Mouse (Mus musculus): ENCODE data around the gene Akt3. TPM values are rescaled to one million over a fixed set of nuclear protein-coding genes. Genes with fewer than 3 reads are reported as not detected.

The Akt3 gene
- polyA plus RNA-seq, 2 experiments, result 7.2 to 14.5 TPM

GRCm38 (mm10) chr1:177002951-177003350, 255.1 kb downstream of the Akt3 start:
- no peak overlapping the region for H3K9ac ChIP-seq (ENCODE audit: low read depth, low read length, severe bottlenecking)
- no peaks in the 10 kb centered on the region for H3K27me3 ChIP-seq (ENCODE audit: control insufficient read depth, insufficient read depth, low read length)
- H3K27ac ChIP-seq (replicated peaks; ENCODE audit: low read depth, low read length), result no peak overlapping the region
- DNase-seq (ENCODE audit: low spot score), result no peak
- no peak for TF ChIP-seq POLR2A (IDR thresholded peaks at IDR 0.05; ENCODE audit: borderline replicate concordance, extremely low read depth, insufficient read depth, insufficient read length)
- ATAC-seq (ENCODE audit: low FRiP score, low read depth), result no peak
- H3K36me3 ChIP-seq (ENCODE audit: control insufficient read depth, insufficient read depth, low read length), result no peaks in the 10 kb centered on the region; the same call in 1 of the 2 replicates
- no peak overlapping the region for H3K4me3 ChIP-seq (replicated peaks; ENCODE audit: low read length)
- no peaks in the 10 kb centered on the region for H3K9me3 ChIP-seq (ENCODE audit: control insufficient read depth, low read length)
- no peak overlapping the region for H3K4me2 ChIP-seq (replicated peaks; ENCODE audit: low read depth, low read length, severe bottlenecking)
- WGBS, result 52% methylated on average over 6 of the region's 6 CpGs
- H3K4me1 ChIP-seq (ENCODE audit: control insufficient read depth, insufficient read depth, low read length), result peaks cover 5% of the 10 kb centered on the region

- WGBS, result 18% methylated on average over 6 of the region's 6 CpGs
- no peak overlapping the region for H3K27ac ChIP-seq (replicated peaks; ENCODE audit: low read depth, low read length)
- H3K9me3 ChIP-seq (ENCODE audit: control insufficient read depth, low read length), result no peaks in the 10 kb centered on the region
- peaks cover 19% of the 10 kb centered on the region for H3K4me1 ChIP-seq (ENCODE audit: control insufficient read depth, insufficient read depth, low read length)
- TF ChIP-seq POLR2A (IDR thresholded peaks at IDR 0.05; ENCODE audit: borderline replicate concordance, extremely low read depth, insufficient read depth, insufficient read length), result no peak
- peak; percentile 39; the same call in 1 of the 2 replicates for ATAC-seq (ENCODE audit: low FRiP score, low read depth)
- H3K36me3 ChIP-seq (ENCODE audit: control insufficient read depth, insufficient read depth, low read length), result no peaks in the 10 kb centered on the region
- no peak overlapping the region for H3K9ac ChIP-seq (ENCODE audit: low read depth, low read length, severe bottlenecking)
- H3K4me2 ChIP-seq (replicated peaks; ENCODE audit: low read depth, low read length, severe bottlenecking), result no peak overlapping the region
- no peaks in the 10 kb centered on the region for H3K27me3 ChIP-seq (ENCODE audit: control insufficient read depth, insufficient read depth, low read length)
- H3K4me3 ChIP-seq (replicated peaks; ENCODE audit: low read length), result no peak overlapping the region
- DNase-seq (ENCODE audit: low spot score), result peak; percentile 59
These were observed 259.0 kb downstream of the Akt3 start for GRCm38 (mm10) chr1:176999011-176999410.

- Histone ChIP-seq H3K27ac (replicated peaks; ENCODE audit: low read depth, low read length) (no peak overlapping the region), H3K9me3 (ENCODE audit: control insufficient read depth, low read length) (no peaks in the 10 kb centered on the region), H3K9ac (ENCODE audit: low read depth, low read length, severe bottlenecking) (peak overlapping the region; percentile 16; the same call in 1 of the 2 replicates), H3K4me1 (ENCODE audit: control insufficient read depth, insufficient read depth, low read length) (peaks cover 19% of the 10 kb centered on the region), H3K36me3 (ENCODE audit: control insufficient read depth, insufficient read depth, low read length) (no peaks in the 10 kb centered on the region), H3K4me3 (replicated peaks; ENCODE audit: low read length) (no peak overlapping the region), H3K27me3 (ENCODE audit: control insufficient read depth, insufficient read depth, low read length) (no peaks in the 10 kb centered on the region), H3K4me2 (replicated peaks; ENCODE audit: low read depth, low read length, severe bottlenecking) (no peak overlapping the region)
- 48% methylated on average over 33 of the region's 33 CpGs for WGBS
- TF ChIP-seq POLR2A (IDR thresholded peaks at IDR 0.05; ENCODE audit: borderline replicate concordance, extremely low read depth, insufficient read depth, insufficient read length), result no peak
- 0 out of 2 replicates have a peak, but pooled peaks have one; percentile 17 for ATAC-seq (ENCODE audit: low FRiP score, low read depth)
- DNase-seq (ENCODE audit: low spot score), result no peak
These were observed 260.0 kb downstream of the Akt3 start for GRCm38 (mm10) chr1:176997711-176998689.

GRCm38 (mm10) chr1:176997254-176997653, 260.7 kb downstream of the Akt3 start:
- no peaks in the 10 kb centered on the region for H3K27me3 ChIP-seq (ENCODE audit: control insufficient read depth, insufficient read depth, low read length)
- no peak overlapping the region for H3K9ac ChIP-seq (ENCODE audit: low read depth, low read length, severe bottlenecking)
- H3K9me3 ChIP-seq (ENCODE audit: control insufficient read depth, low read length), result no peaks in the 10 kb centered on the region
- no peak overlapping the region for H3K27ac ChIP-seq (replicated peaks; ENCODE audit: low read depth, low read length)
- 57% methylated on average over 6 of the region's 6 CpGs for WGBS
- no peak overlapping the region for H3K4me2 ChIP-seq (replicated peaks; ENCODE audit: low read depth, low read length, severe bottlenecking)
- no peak for DNase-seq (ENCODE audit: low spot score)
- no peak for ATAC-seq (ENCODE audit: low FRiP score, low read depth)
- TF ChIP-seq POLR2A (IDR thresholded peaks at IDR 0.05; ENCODE audit: borderline replicate concordance, extremely low read depth, insufficient read depth, insufficient read length), result no peak
- peaks cover 19% of the 10 kb centered on the region for H3K4me1 ChIP-seq (ENCODE audit: control insufficient read depth, insufficient read depth, low read length)
- H3K4me3 ChIP-seq (replicated peaks; ENCODE audit: low read length), result no peak overlapping the region
- H3K36me3 ChIP-seq (ENCODE audit: control insufficient read depth, insufficient read depth, low read length), result no peaks in the 10 kb centered on the region

- TF ChIP-seq POLR2A (IDR thresholded peaks at IDR 0.05; ENCODE audit: borderline replicate concordance, extremely low read depth, insufficient read depth, insufficient read length), result no peak
- H3K4me2 ChIP-seq (replicated peaks; ENCODE audit: low read depth, low read length, severe bottlenecking), result no peak overlapping the region; the same call in 1 of the 2 replicates
- no peak overlapping the region for H3K4me3 ChIP-seq (replicated peaks; ENCODE audit: low read length)
- 40% methylated on average over 16 of the region's 16 CpGs for WGBS
- peaks cover 19% of the 10 kb centered on the region for H3K4me1 ChIP-seq (ENCODE audit: control insufficient read depth, insufficient read depth, low read length)
- DNase-seq (ENCODE audit: low spot score) (no peak), ATAC-seq (ENCODE audit: low FRiP score, low read depth) (peak; percentile 23; the same call in 1 of the 2 replicates)
- H3K36me3 ChIP-seq (ENCODE audit: control insufficient read depth, insufficient read depth, low read length), result no peaks in the 10 kb centered on the region
- peak overlapping the region; percentile 43; the same call in 1 of the 2 replicates for H3K27ac ChIP-seq (replicated peaks; ENCODE audit: low read depth, low read length)
- H3K27me3 ChIP-seq (ENCODE audit: control insufficient read depth, insufficient read depth, low read length), result no peaks in the 10 kb centered on the region
- H3K9ac ChIP-seq (ENCODE audit: low read depth, low read length, severe bottlenecking), result 0 out of 2 replicates have a peak overlapping the region, but pooled peaks have one; percentile 31
- no peaks in the 10 kb centered on the region for H3K9me3 ChIP-seq (ENCODE audit: control insufficient read depth, low read length)
These were observed 261.3 kb downstream of the Akt3 start for GRCm38 (mm10) chr1:176996630-176997201.
